Mouse (Mus musculus): ENCODE measurements around the gene Cadps. TPM values are rescaled to one million over a fixed set of nuclear protein-coding genes. Genes with fewer than 3 reads are reported as not detected.

Gene Cadps
- polyA plus RNA-seq, 1 experiment: 194 TPM

- no peak overlapping the region for H3K27ac ChIP-seq (ENCODE audit: insufficient read depth, low read depth, low read length)
- H3K4me3 ChIP-seq (ENCODE audit: insufficient read depth, low read depth, low read length): no peak overlapping the region
- H3K4me1 ChIP-seq (ENCODE audit: control insufficient read depth, insufficient read depth, low read length): no peaks in the 10 kb centered on the region
- WGBS: 91% methylated on average over 6 of the region's 6 CpGs
- TF ChIP-seq POLR2A (IDR thresholded peaks at IDR 0.05; ENCODE audit: insufficient read depth, low read depth, low read length): no peak
- TF ChIP-seq CTCF (IDR thresholded peaks at IDR 0.05; ENCODE audit: insufficient read depth, low read depth, low read length): no peak
Observed at GRCm38 (mm10) chr14:12448883-12449282, 374.0 kb downstream of the Cadps start.

- Histone ChIP-seq H3K27ac (ENCODE audit: insufficient read depth, low read depth, low read length) (no peak overlapping the region), H3K4me1 (ENCODE audit: control insufficient read depth, insufficient read depth, low read length) (peaks cover 14% of the 10 kb centered on the region), H3K4me3 (ENCODE audit: insufficient read depth, low read depth, low read length) (no peak overlapping the region)
- no peak for TF ChIP-seq POLR2A (IDR thresholded peaks at IDR 0.05; ENCODE audit: insufficient read depth, low read depth, low read length)
- TF ChIP-seq CTCF (IDR thresholded peaks at IDR 0.05; ENCODE audit: insufficient read depth, low read depth, low read length): no peak
- 65% methylated on average over 2 of the region's 2 CpGs for WGBS
Observed at GRCm38 (mm10) chr14:12441019-12441418, 381.9 kb downstream of the Cadps start.

- Histone ChIP-seq H3K27ac (ENCODE audit: insufficient read depth, low read depth, low read length) (no peak overlapping the region), H3K4me1 (ENCODE audit: control insufficient read depth, insufficient read depth, low read length) (peaks cover 16% of the 10 kb centered on the region), H3K4me3 (ENCODE audit: insufficient read depth, low read depth, low read length) (no peak overlapping the region)
- WGBS: 88% methylated on average over 4 of the region's 4 CpGs
- no peak for TF ChIP-seq CTCF (IDR thresholded peaks at IDR 0.05; ENCODE audit: insufficient read depth, low read depth, low read length)
- TF ChIP-seq POLR2A (IDR thresholded peaks at IDR 0.05; ENCODE audit: insufficient read depth, low read depth, low read length): no peak
Observed at GRCm38 (mm10) chr14:12437976-12438375, 384.9 kb downstream of the Cadps start.

- no peak overlapping the region for H3K4me3 ChIP-seq (ENCODE audit: insufficient read depth, low read depth, low read length)
- TF ChIP-seq CTCF (IDR thresholded peaks at IDR 0.05; ENCODE audit: insufficient read depth, low read depth, low read length): no peak
- no peak for TF ChIP-seq POLR2A (IDR thresholded peaks at IDR 0.05; ENCODE audit: insufficient read depth, low read depth, low read length)
- 79% methylated on average over 7 of the region's 7 CpGs for WGBS
- H3K27ac ChIP-seq (ENCODE audit: insufficient read depth, low read depth, low read length): no peak overlapping the region
- peaks cover 16% of the 10 kb centered on the region for H3K4me1 ChIP-seq (ENCODE audit: control insufficient read depth, insufficient read depth, low read length)
Observed at GRCm38 (mm10) chr14:12437422-12437821, 385.5 kb downstream of the Cadps start.

- no peak overlapping the region for H3K27ac ChIP-seq (ENCODE audit: insufficient read depth, low read depth, low read length)
- 57% methylated on average over 14 of the region's 14 CpGs for WGBS
Observed at GRCm38 (mm10) chr14:12436903-12437368, 385.9 kb downstream of the Cadps start.

GRCm38 (mm10) chr14:12428021-12428654 is 394.7 kb downstream of the Cadps start:
- no peak for TF ChIP-seq CTCF (IDR thresholded peaks at IDR 0.05; ENCODE audit: insufficient read depth, low read depth, low read length)
- TF ChIP-seq POLR2A (IDR thresholded peaks at IDR 0.05; ENCODE audit: insufficient read depth, low read depth, low read length): no peak
- no peak overlapping the region for H3K27ac ChIP-seq (ENCODE audit: insufficient read depth, low read depth, low read length)
- no peaks in the 10 kb centered on the region for H3K4me1 ChIP-seq (ENCODE audit: control insufficient read depth, insufficient read depth, low read length)
- no peak overlapping the region for H3K4me3 ChIP-seq (ENCODE audit: insufficient read depth, low read depth, low read length)
- WGBS: 69% methylated on average over 8 of the region's 8 CpGs

More at GRCm38 (mm10) chr14:12436903-12437368, 385.9 kb downstream of the Cadps start:
- Histone ChIP-seq H3K4me1 (ENCODE audit: control insufficient read depth, insufficient read depth, low read length) (peaks cover 16% of the 10 kb centered on the region), H3K4me3 (ENCODE audit: insufficient read depth, low read depth, low read length) (no peak overlapping the region)
- TF ChIP-seq CTCF (IDR thresholded peaks at IDR 0.05; ENCODE audit: insufficient read depth, low read depth, low read length): no peak
- TF ChIP-seq POLR2A (IDR thresholded peaks at IDR 0.05; ENCODE audit: insufficient read depth, low read depth, low read length): no peak

GRCm38 (mm10) chr14:12425311-12425710 is 397.6 kb downstream of the Cadps start:
- whole genome bisulfite sequencing: 79% methylated on average over 6 of the region's 6 CpGs
- Histone ChIP-seq H3K4me3 (ENCODE audit: insufficient read depth, low read depth, low read length) (no peak overlapping the region), H3K4me1 (ENCODE audit: control insufficient read depth, insufficient read depth, low read length) (no peaks in the 10 kb centered on the region), H3K27ac (ENCODE audit: insufficient read depth, low read depth, low read length) (no peak overlapping the region)
- TF ChIP-seq CTCF (IDR thresholded peaks at IDR 0.05; ENCODE audit: insufficient read depth, low read depth, low read length): no peak
- TF ChIP-seq POLR2A (IDR thresholded peaks at IDR 0.05; ENCODE audit: insufficient read depth, low read depth, low read length): no peak

- no peak overlapping the region for H3K4me3 ChIP-seq (ENCODE audit: insufficient read depth, low read depth, low read length)
- no peaks in the 10 kb centered on the region for H3K4me1 ChIP-seq (ENCODE audit: control insufficient read depth, insufficient read depth, low read length)
- 78% methylated on average over 12 of the region's 12 CpGs for WGBS
- no peak for TF ChIP-seq POLR2A (IDR thresholded peaks at IDR 0.05; ENCODE audit: insufficient read depth, low read depth, low read length)
- no peak for TF ChIP-seq CTCF (IDR thresholded peaks at IDR 0.05; ENCODE audit: insufficient read depth, low read depth, low read length)
- H3K27ac ChIP-seq (ENCODE audit: insufficient read depth, low read depth, low read length): no peak overlapping the region
Observed at GRCm38 (mm10) chr14:12410276-12410675, 412.6 kb downstream of the Cadps start.

- 79% methylated on average over 3 of the region's 3 CpGs for WGBS
- no peak overlapping the region for H3K4me3 ChIP-seq (ENCODE audit: insufficient read depth, low read depth, low read length)
- no peaks in the 10 kb centered on the region for H3K4me1 ChIP-seq (ENCODE audit: control insufficient read depth, insufficient read depth, low read length)
- no peak overlapping the region for H3K27ac ChIP-seq (ENCODE audit: insufficient read depth, low read depth, low read length)
- TF ChIP-seq POLR2A (IDR thresholded peaks at IDR 0.05; ENCODE audit: insufficient read depth, low read depth, low read length) (no peak), CTCF (IDR thresholded peaks at IDR 0.05; ENCODE audit: insufficient read depth, low read depth, low read length) (no peak)
Observed at GRCm38 (mm10) chr14:12409811-12410210, 413.1 kb downstream of the Cadps start.

Data from olfactory bulb, adult 2 months (tissue).